Comparison of ENCODE assay signal across 16 mouse cellular contexts in the genomic region with DNA sequence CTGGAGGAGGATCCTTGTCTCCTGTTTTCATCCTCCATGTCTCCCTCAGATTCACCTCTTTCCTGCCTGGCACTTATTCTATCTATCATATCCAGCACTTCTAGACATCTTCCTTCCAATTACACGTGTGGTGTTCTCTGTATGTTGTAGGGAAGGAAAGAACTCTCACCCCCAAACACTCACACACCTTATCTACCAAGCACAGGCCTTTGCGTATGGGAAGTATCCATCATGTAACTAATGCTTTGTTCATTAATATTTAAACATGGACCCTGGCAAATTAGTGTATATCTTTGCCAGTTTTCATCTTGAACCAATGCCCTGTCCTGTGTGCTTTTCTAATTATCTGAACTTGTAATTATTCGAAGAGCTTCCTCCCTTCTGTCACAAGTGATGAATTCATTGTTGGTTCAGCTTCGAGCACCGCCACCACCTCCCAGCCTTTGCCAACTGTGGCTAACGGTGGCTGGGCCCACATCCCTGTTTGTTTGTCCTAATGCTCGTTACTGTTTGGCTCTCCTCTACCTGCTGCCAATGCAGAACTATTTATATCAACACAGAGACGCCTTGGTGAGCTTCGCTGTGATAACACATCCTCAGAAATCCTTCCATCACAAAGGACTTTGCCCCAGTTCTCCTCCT.
A peak's percentile ranks its signal among the peaks of the same experiment; 100 is the strongest.
DNase-seq lines count a peak whose midpoint lies in the region; ATAC-seq and TF ChIP-seq lines count a peak whose summit lies in the region.
"Had no signal": no experiment of that assay in that cellular context is flagged by ENCODE, and none has a peak within 500 bp of the region (broad histone marks: within the 10 kb centered on the region; RNA-seq: fewer than 3 reads in every experiment).

No protein-coding gene starts in this region.

- no peak overlapping the region for H3K4me3 ChIP-seq in gastrocnemius, adult 2 months
- no peak overlapping the region for H3K4me3 ChIP-seq in heart, embryonic 16.5 days (ENCODE audit: low read length)
- no peak overlapping the region for H3K4me3 ChIP-seq in brown adipose tissue, adult 24 weeks (ENCODE audit: insufficient read depth, low read depth, low read length)
- H3K4me3 ChIP-seq: embryonic facial prominence, embryonic 10.5 days; forebrain, embryonic 12.5 days; left cerebral cortex, adult 2 months had no signal

- 0 out of 2 replicates have a peak, but pooled peaks cover 3% of the 10 kb centered on the region for H3K9me3 ChIP-seq in heart, embryonic 16.5 days (replicated peaks; ENCODE audit: control insufficient read depth, low read length)
- H3K9me3 ChIP-seq: embryonic facial prominence, embryonic 10.5 days; forebrain, embryonic 12.5 days had no signal

- no peak for DNase-seq in gastrocnemius, adult 2 months
- no peak for DNase-seq in gastrocnemius, postnatal 4 days (ENCODE audit: low spot score in 2 of 2)
- no peak for DNase-seq in heart, postnatal 25 days (ENCODE audit: low spot score)
- DNase-seq in MEL-GATA-1-ER (ENCODE audit: extremely low read depth, low read depth) = peak; percentile 82
- no peak for DNase-seq in thymus, postnatal 0 days (ENCODE audit: low spot score)
- no peak for DNase-seq in right cerebral cortex, postnatal 4 days
- DNase-seq: thymus, postnatal 14 days had no signal

- no peaks in the 10 kb centered on the region for H3K27me3 ChIP-seq in heart, embryonic 16.5 days (ENCODE audit: control insufficient read depth, insufficient read depth, low read length)
- H3K27me3 ChIP-seq: CH12.LX; forebrain, embryonic 12.5 days had no signal

- no peaks in the 10 kb centered on the region for H3K36me3 ChIP-seq in heart, embryonic 16.5 days (ENCODE audit: control insufficient read depth, insufficient read depth)
- H3K36me3 ChIP-seq: embryonic facial prominence, embryonic 10.5 days; forebrain, embryonic 12.5 days had no signal

- H3K4me2 ChIP-seq in heart, embryonic 16.5 days (ENCODE audit: low read depth, low read length) = no peak overlapping the region
- H3K4me2 ChIP-seq: forebrain, embryonic 12.5 days; midbrain, embryonic 11.5 days had no signal

- peaks cover 23% of the 10 kb centered on the region for H3K4me1 ChIP-seq in heart, embryonic 16.5 days (ENCODE audit: control insufficient read depth, insufficient read depth, low read length)
- H3K4me1 ChIP-seq in brown adipose tissue, adult 24 weeks (ENCODE audit: control insufficient read depth, insufficient read depth, insufficient read length, low read length) = peaks cover 22% of the 10 kb centered on the region

- no peak for ATAC-seq in heart, embryonic 16.5 days (replicated peaks; ENCODE audit: extremely low read depth, insufficient read depth, low FRiP score)

- H3K27ac ChIP-seq in gastrocnemius, adult 2 months = peak overlapping the region; percentile 90
- H3K27ac ChIP-seq in heart, embryonic 16.5 days (ENCODE audit: low read length) = 0 out of 2 replicates have a peak overlapping the region, but pooled peaks have one; percentile 37
- H3K27ac ChIP-seq in brown adipose tissue, adult 24 weeks (replicated peaks; ENCODE audit: low read depth, low read length) = peak overlapping the region; percentile 64
- H3K27ac ChIP-seq: embryonic facial prominence, embryonic 10.5 days; forebrain, embryonic 12.5 days; left cerebral cortex, adult 2 months; liver, embryonic 14.5 days; macrophage had no signal

- no peak for TF ChIP-seq CTCF in gastrocnemius, adult 2 months (IDR thresholded peaks at IDR 0.05)

- intact Hi-C loops in gastrocnemius, adult 2 months (cut with DNase I) = loop anchor here (2.0 kb wide), 1 partner anchor 85 kb away; the partner anchor contains the start of gene Zcchc2
- intact Hi-C loops in heart, postnatal 25 days (cut with DNase I) = loop anchor here (5.0 kb wide), 1 partner anchor 41 kb away; no protein-coding TSS in a partner anchor

- H3K9ac ChIP-seq in heart, embryonic 16.5 days (ENCODE audit: low read length) = no peak overlapping the region
- H3K9ac ChIP-seq: forebrain, embryonic 12.5 days; liver, embryonic 14.5 days had no signal

- 51% methylated on average over 9 of the region's 9 CpGs for WGBS in heart, embryonic 16.5 days

Comparison
In these comparisons a context has a peak if more than half of its experiments do, and no peak if none do; other contexts are left out.
1. H3K27ac ChIP-seq: peak in every context shown above with its lines; median percentile 90 in gastrocnemius, adult 2 months; 64 in brown adipose tissue, adult 24 weeks; 37 in heart, embryonic 16.5 days.